Mouse (Mus musculus): ENCODE measurements at regions not wholly inside any gene's neighbourhood (a gene's known extent, or its start where the extent isn't known, plus 50 kb on each side); places are given as distances from the start of the nearest gene placed in this dataset.

DNA sequence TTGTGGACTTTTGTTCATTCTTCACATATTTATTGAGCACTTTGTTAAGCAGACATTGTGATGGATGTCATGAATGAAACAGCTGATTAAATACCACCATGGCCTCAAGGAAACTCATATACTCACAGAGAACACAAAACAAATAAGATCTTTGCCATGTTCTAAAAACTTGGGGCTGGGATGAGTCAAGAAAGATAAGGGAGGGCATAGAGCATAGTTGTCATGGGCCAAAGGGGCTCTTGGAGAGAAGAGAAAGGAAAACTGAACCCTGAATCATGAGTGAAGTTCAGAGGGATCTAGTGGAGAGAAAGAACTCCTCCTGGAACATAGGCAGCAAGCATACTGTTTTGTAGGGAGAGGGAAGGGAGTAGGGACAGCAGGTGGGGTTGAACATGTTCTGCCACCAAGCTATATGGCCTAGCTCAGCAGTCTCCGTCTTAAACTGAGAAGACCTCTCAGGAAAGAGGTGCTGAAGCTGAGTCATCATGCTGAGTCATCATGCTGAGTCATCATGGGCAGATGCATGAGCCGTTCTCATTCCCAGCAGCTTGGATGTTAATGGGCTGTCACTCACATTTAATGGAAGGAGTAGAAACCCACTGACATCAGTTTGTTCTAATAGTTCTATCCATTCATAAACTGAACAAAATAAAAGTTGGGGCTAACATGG, 69.6 kb downstream of the Cetn3 start:
- peak; percentile 31 for DNase-seq (ENCODE audit: low spot score)

DNA sequence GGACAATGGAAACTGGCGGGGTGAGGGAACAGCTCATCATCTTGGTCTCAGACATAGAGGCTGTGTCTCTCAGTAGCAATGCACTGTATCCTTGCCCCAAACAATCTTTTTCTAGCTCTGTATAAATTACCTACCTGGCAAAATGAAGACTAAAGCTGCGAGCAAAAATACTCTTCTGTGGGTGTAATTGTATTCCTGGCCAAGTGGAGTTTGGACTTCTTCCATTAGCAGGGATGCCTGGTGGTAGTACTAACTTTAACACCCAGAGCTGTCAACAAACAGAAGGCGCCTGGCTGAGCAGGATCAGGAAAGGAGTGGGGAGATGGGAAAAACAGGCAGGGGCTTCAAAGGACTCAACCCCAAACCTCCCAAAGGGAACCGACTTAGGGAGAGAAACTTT, 73.2 kb downstream of the Cetn3 start:
- DNase-seq (ENCODE audit: low spot score) = no peak

DNA sequence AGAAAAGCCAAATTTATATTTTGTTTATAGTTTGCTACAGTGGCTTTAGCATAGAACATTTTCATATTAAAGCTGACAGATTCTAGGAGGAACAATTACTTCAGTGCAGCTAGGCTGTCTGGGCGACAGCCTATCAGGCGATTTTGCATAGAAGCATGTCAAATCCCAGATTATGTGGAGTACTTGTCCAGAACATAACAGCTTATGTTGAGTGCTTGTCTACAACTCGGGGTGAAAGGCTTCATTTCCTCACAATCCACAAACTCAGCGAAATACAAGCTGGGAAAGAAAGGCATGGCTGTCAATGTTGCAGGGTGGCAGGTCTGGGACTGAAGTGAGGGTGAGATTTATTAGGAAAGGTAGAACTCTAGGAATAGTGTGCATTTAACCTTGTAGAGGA, 77.8 kb downstream of the Cetn3 start:
- no peak for DNase-seq (ENCODE audit: low spot score)

DNA sequence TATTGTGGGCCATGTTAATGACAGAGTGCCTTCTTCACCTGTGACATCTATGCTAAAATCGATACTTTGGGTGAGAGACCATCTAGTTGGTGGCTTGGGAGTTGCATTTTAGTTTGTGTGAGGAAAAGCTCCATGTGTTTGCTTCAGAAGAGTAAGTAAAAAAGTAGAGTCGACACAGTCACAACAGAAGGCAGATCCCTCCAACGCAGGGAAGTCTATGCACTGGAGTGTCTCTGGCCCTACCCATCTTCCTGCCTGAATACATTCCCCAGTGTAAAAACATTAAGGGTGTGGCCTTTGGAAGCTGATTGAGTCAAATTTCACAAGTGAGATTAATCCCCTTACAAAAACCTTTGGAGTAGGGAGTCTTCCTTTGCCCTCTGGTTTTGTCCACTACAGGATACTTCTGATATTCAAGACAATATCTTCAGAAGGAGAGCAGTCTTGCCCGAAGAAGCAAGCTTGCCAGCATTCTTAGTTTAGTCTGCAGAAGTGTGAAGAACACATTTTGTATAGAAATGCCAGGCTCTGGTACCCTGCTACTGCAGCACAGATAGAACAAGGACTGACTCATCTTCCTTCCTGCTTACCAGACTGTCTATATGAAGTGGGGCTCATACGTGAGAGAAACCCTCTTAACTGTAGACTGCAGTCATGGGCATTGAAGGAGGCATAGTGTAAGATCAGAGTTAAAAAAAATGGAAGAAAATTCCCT, 79.2 kb downstream of the Cetn3 start:
- no peak for DNase-seq (ENCODE audit: low spot score)

DNA sequence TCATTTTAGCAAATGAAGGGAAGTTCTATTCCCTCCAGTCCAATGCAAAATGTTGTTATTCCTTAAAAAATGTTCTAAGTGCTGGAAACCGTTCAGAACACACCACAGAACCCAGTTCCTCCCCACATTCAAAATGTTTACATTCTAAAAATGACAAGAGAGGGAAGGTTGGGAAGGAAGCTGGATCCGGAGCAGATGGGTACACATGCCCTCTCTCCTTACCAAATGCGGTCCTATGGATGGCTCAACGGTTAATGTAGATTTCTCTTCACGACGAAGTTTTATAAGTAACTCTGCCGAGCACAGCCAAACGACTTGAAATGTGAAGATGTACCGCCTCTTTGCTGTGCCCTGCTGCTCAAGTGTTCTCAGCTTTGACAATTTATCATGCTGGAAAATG, 88.3 kb downstream of the Cetn3 start:
- DNase-seq (ENCODE audit: low spot score) = no peak

DNA sequence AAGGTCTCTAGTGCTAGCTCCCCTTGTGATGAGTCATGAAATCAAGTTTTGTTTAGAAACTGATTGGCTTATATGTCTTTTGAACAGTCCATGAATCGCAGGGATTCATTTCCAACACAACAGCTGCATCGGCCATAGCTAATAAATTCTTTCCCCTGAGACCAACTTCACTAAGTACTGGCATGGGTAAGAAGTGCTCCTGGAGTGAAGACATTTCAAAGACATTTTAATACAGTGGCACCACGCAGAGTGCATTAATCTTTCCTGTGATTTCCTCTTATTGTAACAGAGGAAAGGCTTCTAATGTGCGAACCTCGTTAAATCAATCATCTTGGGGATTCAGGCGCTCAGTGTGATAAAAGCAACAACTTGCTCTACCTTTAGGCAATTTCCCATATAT, 103.0 kb downstream of the Cetn3 start:
- DNase-seq (ENCODE audit: low spot score) = no peak

DNA sequence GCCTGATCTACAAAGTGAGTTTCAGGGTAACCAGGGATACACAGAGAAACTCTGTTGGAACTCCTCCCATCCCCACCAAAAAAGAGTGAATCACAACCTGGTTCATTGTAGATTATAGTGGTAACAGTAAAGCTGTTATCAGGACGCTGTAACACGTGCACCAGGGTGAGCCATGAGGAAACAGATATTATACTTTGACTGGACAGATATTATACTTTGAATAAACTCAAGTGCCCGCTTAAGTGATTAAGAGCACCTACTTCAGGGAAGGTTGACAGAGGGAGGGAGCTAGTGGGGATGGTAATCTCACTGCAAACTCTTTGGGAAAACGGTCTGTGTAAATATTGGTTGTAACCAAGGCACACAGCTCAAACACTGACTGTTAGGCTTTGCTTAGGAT, 147.4 kb downstream of the Cetn3 start:
- no peak for DNase-seq (ENCODE audit: low spot score)

DNA sequence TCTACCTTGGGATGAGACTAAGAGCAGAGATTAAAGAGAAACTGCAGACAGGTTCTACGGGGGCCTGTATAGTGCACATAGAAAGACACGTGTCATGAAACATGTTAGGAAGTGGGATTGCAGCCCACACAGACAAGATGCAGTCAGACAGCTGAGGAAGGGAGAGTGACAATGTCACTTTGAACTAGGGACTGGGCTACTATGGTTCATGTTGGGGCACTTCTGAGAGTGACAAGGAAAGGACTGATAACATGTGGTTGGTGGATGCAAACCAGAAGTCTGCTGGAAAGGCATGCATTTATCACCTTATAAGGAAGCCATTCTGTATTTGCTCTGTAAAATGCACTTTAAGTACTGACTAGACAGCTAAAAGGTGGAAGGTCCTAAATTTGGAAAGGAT, 148.3 kb downstream of the Cetn3 start:
- DNase-seq (ENCODE audit: low spot score) = no peak

DNA sequence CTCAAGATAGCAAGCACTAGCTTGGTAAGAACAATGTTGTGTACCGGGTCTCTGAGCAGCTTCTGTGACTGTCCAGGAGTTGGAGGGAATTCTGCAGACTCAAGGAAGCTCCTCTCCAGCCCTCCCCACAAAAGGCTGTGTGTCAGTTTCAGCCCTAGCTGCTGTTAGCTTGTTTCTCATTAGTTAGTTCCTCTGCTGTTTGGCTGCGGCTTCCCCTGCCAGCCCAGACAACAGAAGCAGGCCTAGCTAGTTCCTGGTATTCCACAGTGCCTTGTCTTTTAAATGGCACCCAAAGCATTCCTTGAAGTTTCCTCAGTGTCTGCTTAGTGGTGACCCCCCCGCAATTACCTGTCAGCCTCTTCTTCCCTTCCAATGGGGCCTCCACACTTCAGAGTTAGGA, 154.2 kb downstream of the Cetn3 start:
- DNase-seq (ENCODE audit: low spot score) = no peak

DNA sequence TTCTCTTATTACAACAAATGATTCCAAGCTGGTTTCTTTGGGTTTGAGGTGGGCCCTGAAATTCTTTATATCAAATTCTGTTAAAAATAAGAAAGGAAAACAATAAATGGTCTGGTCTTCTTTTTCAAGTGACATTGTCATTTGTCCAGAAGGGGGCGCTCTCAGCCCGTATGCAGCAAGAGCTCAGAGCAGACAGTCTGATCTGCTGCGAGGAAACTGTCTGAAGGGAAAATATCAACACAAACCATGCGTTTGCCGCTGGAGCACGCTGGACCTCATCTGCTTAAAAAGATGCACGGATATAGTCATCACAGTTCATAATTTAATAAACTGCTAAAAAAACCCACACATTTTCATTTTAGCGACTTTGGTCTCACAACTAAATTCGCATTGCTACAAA, 161.2 kb downstream of the Cetn3 start:
- peak; percentile 9 for DNase-seq (ENCODE audit: low spot score)

DNA sequence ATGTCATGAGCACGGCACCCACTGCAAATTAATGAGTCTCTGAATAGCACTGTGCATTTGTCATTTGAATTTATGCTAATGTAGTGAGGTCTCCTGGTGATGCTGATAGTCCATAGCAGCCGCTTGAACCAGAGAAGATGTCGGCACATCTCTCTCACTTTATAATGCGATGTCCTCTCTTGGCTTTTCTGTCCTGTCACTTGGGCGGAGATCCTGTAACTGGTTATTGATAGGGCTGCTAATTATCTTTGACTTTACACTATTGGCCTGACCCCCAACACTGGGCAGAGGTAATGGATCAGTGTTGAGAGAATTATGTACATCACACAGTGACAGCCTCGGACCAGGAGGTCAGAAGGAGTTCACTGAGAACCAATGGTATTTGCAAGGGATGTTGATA, 161.6 kb downstream of the Cetn3 start:
- no peak for DNase-seq (ENCODE audit: low spot score)

DNA sequence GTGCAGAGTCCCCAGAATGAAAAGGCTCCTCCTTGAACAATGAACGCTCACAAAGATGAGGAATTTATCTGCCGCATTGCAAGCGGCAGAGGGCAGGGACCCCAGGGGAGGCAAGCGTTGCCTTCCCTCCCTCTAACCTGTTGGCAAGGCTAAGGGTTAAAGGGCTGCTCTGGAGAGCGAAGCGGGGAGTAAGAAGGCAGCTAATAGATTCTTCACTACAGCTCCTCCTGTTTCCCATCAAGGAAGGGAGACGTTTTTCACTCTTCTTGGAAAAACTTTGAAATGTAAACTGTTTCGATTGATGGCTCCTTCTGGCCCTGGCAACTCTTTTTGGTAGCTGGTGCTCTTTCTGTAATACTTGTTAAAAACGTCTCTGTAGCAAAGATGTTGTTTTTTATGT, 162.9 kb downstream of the Cetn3 start:
- no peak for DNase-seq (ENCODE audit: low spot score)

DNA sequence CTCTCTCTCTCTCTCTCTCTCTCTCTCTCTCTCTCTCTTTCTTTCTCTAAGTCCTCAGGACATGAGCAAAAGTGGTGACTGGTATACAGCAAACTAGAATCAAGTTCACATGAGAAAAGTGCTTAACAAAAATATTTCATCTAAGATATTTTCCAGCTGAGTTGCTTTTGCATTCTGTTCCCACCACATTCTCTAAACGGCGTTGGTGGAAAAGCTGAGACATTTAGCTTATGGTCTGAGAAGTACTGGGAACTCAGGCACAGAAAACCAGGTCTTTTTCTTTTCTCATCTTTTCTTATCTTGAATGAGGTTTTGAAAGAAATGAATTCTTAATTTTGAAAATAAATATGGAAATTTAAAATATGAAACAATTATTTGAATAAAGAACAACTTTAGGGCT, 182.6 kb downstream of the Cetn3 start:
- no peak for DNase-seq (ENCODE audit: low spot score)

DNA sequence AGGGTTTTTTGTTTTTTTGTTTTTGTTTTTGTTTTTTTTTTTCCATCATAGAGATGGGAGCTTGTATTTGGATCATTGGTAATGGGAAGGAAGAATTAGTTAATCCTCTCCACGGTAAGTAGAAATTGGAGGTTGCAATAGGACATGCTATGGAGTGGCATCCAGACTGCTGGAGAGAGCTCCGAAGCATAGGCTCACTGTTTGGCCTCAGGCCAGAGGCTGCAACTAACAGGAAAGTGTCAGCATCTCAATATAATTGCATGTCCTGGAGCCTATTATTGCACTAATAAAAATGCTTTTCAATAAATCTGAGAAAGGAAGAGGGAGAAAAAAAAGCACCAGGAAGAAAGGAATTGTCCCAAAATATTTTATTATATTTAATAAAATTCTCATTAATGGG, 193.0 kb downstream of the Cetn3 start:
- no peak for DNase-seq (ENCODE audit: low spot score)

DNA sequence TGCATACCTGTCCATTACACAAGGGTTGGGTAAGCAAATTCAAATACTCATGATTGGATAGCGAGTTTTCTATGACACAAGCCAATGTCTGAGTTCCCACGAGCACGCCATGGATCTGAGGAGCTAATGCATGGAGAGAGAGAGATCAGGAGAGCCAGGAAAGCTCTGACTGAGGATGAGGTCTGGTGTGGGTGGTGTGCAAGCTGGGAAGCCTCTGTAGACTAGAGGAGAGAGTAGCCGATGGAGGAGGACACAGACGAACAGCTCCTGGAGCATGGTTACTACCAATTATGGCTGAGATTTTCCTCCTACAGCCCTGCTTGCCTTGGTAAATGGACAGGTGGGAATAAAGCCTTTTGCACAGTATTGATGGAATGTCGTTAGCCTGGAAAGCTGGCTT, 195.1 kb downstream of the Cetn3 start:
- no peak for DNase-seq (ENCODE audit: low spot score)

DNA sequence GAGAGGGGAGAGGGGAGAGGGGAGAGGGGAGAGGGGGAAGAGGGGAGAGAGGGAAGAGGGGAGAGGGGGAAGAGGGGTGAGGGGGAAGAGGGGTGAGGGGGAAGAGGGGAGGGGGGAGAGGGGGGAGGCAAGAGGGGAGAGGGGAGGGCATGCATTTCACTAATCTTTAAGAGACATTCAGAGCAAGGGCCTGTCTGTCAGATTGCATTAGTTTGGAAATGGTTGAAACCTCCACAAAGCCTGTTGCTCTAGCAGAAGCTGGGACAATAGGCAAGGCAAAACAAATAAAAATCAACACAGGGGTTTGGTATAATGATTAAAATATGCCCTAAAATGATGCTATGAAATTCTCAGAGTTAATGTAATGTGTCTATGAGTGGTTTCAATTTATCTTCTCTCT, 196.4 kb downstream of the Cetn3 start:
- no peak for DNase-seq (ENCODE audit: low spot score)

DNA sequence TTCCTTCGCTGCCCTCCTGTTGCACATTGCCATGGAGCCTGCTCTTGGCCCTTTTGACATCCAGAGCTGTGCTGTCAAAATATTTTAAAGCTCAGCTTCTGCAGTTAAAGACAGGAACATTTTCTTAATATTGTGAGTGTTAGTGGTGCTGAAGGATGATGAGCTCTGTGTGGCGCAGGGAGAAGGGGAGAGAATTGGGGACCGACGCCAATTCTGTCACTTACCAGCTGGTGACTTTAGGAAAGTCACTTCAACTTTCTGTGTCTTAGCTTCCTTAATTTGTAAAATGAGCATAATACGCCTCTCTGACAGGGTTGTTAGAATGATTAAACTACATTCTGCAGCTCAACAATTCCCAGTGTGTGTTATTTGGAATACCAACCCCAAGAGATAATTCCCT, 197.2 kb downstream of the Cetn3 start:
- DNase-seq (ENCODE audit: low spot score) = no peak

DNA sequence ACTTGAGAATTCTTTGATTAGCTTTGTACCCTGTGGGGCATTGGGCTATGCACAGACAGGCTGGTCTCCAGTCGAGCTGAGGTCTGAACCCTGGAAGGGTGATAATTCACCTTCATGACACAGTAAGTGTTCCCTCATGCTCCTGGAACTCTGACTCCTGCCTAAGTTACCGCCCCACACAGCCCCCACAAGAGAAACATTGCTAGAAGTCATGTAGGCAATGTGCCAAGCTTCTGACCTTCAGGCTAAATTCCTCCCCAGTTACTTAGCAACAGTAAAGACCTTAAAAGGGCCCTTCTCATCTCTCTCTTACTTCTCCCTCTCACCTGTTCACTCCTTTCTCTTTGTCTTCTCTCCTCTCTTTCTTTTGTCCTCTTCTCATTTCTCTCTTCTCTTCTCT, 199.6 kb downstream of the Cetn3 start:
- no peak for DNase-seq (ENCODE audit: low spot score)

DNA sequence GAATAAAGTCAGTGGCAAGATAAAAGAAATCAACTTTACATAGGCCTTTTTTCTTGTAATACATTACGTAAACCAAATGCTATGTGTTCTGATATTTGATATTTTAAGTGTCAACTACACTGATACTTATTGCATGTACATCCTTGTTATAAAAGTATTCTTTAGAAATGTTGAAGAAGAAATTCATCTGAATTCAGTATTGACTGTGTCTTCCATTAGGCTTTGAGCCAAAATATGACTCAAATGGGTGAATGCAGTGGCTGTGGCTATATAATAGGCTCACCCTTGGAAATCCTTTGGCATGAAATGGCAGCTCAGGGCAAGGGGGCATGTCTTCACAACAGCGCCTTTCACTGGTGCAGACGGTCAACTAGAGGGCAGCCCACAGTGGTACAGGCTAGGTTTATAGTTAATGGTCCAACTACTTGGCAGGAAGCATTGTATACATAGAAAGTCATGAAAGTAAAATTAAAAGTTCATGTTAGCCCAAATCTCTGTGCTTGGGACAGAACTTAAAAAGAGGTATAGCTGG, 217.9 kb downstream of the Cetn3 start:
- no peak for DNase-seq (ENCODE audit: low spot score)

DNA sequence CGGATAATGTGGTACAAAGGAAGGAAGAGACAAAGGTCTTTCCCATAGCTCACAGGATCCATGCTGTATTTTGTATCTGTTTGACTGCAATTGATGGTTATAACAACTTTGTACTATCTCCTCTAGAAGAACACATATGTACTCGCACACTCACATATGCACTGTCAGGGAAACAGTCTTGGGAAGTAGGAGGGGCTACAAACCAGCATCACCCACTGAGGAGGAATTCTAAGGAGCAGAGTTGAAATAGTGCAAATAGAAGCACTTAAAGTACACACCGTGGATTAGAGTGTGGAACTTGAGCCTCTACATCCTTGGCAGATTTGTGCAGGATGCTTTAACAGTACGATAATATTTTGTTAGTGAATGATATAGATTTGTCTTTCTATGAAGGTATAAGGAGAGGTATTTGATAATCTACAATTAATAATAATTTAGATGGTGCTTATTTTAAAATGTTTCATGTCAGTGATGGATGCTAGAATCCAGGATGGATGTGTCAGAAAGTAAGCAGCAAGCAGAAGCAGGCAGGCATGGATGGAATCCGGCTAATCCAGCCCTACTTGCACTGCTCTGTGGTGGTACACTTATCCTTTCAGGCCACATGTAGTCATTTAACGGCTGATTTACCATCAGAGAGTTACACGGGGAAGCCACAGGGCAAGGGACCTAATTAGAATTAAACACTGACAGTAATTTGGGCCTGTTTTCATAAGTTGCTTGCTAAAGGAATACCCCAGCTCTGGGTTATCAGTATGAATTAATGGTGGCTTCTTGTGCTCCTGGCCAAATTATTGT, 223.3 kb downstream of the Cetn3 start:
- no peak for DNase-seq (ENCODE audit: low spot score)

DNA sequence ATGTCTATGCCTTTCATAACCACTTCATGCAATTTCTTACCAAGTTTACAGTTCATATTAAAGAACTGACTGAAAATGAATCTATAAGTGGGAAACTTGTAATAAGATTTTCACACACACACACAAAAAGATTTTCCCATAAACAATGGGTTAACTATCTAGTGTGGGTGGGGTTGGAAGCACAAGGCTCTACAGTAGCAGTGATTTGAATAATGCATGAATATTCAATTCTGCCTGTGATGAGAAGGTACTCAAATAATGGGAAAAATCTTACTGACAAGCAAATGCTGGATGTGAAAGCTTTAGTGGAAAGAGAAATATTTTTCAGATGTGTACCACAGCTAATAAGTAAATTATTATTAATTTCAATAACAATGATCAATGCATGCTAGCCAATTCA, 224.3 kb downstream of the Cetn3 start:
- no peak for DNase-seq (ENCODE audit: low spot score)

DNA sequence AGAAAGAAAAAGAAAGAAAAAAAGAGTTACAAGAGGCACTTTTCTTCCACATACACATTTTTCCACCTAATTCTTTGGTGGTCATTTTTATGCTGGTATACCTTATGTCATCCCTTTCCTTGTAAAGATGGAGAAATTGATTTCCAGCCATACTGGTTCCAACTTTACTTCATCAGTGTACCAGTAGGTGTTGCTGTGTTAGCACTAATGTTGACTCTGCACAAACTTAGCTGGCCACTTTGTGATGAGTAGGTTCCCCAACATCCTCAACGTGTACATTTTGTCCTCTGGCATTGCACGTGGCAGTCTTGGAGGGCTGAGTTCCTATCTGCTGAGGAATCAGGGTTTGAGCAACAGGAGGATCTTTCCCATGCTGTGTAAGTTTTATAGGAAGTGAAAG, 256.7 kb downstream of the Cetn3 start:
- DNase-seq (ENCODE audit: low spot score) = no peak

DNA sequence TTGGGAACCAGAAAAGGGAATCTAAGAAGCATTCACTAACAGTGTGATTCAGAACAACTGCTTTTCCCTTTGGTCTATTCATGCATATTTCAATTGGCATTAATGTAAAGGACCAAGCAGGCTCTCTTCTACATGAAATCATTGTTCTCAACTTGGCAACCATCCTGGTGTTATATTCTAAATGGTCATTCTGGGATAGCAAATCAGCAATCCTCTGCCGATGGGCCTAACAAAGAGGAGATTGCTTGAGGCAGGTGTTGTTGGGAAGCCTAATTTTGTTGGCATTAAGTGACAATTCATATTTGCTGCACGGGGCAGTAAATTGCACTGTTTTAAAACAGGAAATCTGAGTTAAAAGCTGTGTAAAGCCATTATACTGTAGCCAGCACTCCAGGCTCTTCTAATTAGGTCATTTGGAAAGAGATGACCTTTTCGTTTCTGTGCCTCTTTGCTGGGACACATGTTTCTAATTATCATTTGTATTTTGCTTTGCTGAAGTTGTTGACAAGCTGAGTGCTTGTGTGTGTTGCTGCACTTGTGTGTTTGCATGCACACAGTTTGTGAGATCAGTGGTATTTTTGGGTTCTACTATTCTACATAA, 275.4 kb downstream of the Cetn3 start:
- DNase-seq (ENCODE audit: low spot score) = no peak
